Mouse (Mus musculus) embryonic facial prominence, embryonic 14.5 days (tissue): ENCODE measurements around the gene Astn2. TPM values are rescaled to one million over a fixed set of nuclear protein-coding genes. Genes with fewer than 3 reads are reported as not detected.
A peak's percentile ranks its signal among the peaks of the same experiment; 100 is the strongest.

Source experiments
- ATAC-seq: fragments of 200-750 bp; cut with Nextera tagmentation; 2 replicates; pipeline ENCODE4 v1.8.0; 2017; ENCODE audit warnings: low read depth, moderate number of reproducible peaks, moderate TSS enrichment
- DNase-seq: peaks from one replicate; pipeline ENCODE4 v3.0.0-alpha.2; 2015; ENCODE audit warnings: low spot score
- H3K27ac ChIP-seq: fragments of 300-500 bp; sonication (generic); replicated peaks from 2 replicates; pipeline ENCODE4 v1.5.1; 2014; ENCODE audit warnings: low read depth, mild to moderate bottlenecking, low read length, moderate library complexity
- H3K27me3 ChIP-seq: fragments of 300-500 bp; sonication (generic); replicated peaks from 2 replicates; pipeline ENCODE4 v1.6.1; 2014; ENCODE audit warnings: low read length; ENCODE audit not compliant: control insufficient read depth, insufficient read depth
- H3K36me3 ChIP-seq: fragments of 300-500 bp; sonication (generic); 2 replicates; pipeline ENCODE4 v1.6.1; 2014; ENCODE audit warnings: low read length, mixed read lengths; ENCODE audit not compliant: control insufficient read depth, insufficient read depth
- H3K4me1 ChIP-seq: fragments of 300-500 bp; sonication (generic); 2 replicates; pipeline ENCODE4 v1.6.1; 2014; ENCODE audit warnings: antibody characterized with exemption, low read length; ENCODE audit not compliant: control insufficient read depth, insufficient read depth
- H3K4me2 ChIP-seq: fragments of 300-500 bp; sonication (generic); 2 replicates; pipeline ENCODE4 v1.6.1; 2014; ENCODE audit warnings: low read depth, mild to moderate bottlenecking, low read length, moderate library complexity, mixed read lengths
- H3K4me3 ChIP-seq: fragments of 300-500 bp; sonication (generic); 2 replicates; pipeline ENCODE4 v1.5.1; 2014; ENCODE audit warnings: low read depth, mild to moderate bottlenecking, low read length
- H3K9ac ChIP-seq: fragments of 300-500 bp; sonication (generic); 2 replicates; pipeline ENCODE4 v1.6.1; 2014; ENCODE audit warnings: low read depth, mild to moderate bottlenecking, low read length, moderate library complexity, mixed read lengths
- H3K9me3 ChIP-seq: fragments of 300-500 bp; sonication (generic); 2 replicates; pipeline ENCODE4 v1.6.1; 2016; ENCODE audit warnings: low read length; ENCODE audit not compliant: control insufficient read depth
- WGBS: fragments of 180-500 bp; shearing (Covaris S2); extraction: QIAGEN DNeasy Blood & Tissue Kit; methylation state at CpG from one replicate; pipeline ENCODE4 v1.1.7; 2014; 5-methylcytosine and 5-hydroxymethylcytosine counted together
- polyA plus RNA-seq: library from polyadenylated mRNA; unstranded; fragments of >200 nt; fragmentation: Nextera tagmentation; extraction: Ambion mirVana; gene quantifications from 2 replicates; pipeline ENCODE4 v1.2.1, GENCODE M21; 2014

Astn2 gene
- polyA plus RNA-seq, 1 experiment from 2014 or later = 1.0 TPM

- H3K36me3 ChIP-seq = no peaks in the 10 kb centered on the region
- H3K27ac ChIP-seq = no peak overlapping the region
- ATAC-seq (no peak), DNase-seq (no peak)
- no peak overlapping the region for H3K9ac ChIP-seq
- H3K4me2 ChIP-seq = no peak overlapping the region
- no peaks in the 10 kb centered on the region for H3K27me3 ChIP-seq
- no peaks in the 10 kb centered on the region for H3K4me1 ChIP-seq
- whole genome bisulfite sequencing = 79% methylated on average over 2 of the region's 2 CpGs
- H3K9me3 ChIP-seq = no peaks in the 10 kb centered on the region
- no peak overlapping the region for H3K4me3 ChIP-seq
Measured at GRCm38 (mm10) chr4:65904963-65905362, 499.4 kb downstream of the Astn2 start.

- 65% methylated on average over 5 of the region's 5 CpGs for WGBS
- Histone ChIP-seq H3K4me3 (no peak overlapping the region), H3K27me3 (no peaks in the 10 kb centered on the region), H3K4me1 (no peaks in the 10 kb centered on the region), H3K9me3 (no peaks in the 10 kb centered on the region), H3K27ac (no peak overlapping the region), H3K36me3 (no peaks in the 10 kb centered on the region), H3K9ac (no peak overlapping the region), H3K4me2 (no peak overlapping the region)
- ATAC-seq (peak; percentile 57; the same call in 1 of the 2 replicates), DNase-seq (no peak)
Measured at GRCm38 (mm10) chr4:65896092-65897027, 508.1 kb downstream of the Astn2 start.

- 55% methylated on average over 5 of the region's 5 CpGs for WGBS
- DNase-seq (no peak), ATAC-seq (no peak)
- Histone ChIP-seq H3K9ac (no peak overlapping the region), H3K36me3 (no peaks in the 10 kb centered on the region), H3K27me3 (no peaks in the 10 kb centered on the region), H3K4me2 (no peak overlapping the region), H3K9me3 (no peaks in the 10 kb centered on the region), H3K4me3 (no peak overlapping the region), H3K4me1 (no peaks in the 10 kb centered on the region), H3K27ac (no peak overlapping the region)
Measured at GRCm38 (mm10) chr4:65888332-65888993, 515.9 kb downstream of the Astn2 start.

- Histone ChIP-seq H3K4me1 (no peaks in the 10 kb centered on the region), H3K27ac (no peak overlapping the region), H3K9ac (no peak overlapping the region), H3K27me3 (no peaks in the 10 kb centered on the region), H3K9me3 (no peaks in the 10 kb centered on the region), H3K4me3 (no peak overlapping the region), H3K4me2 (no peak overlapping the region), H3K36me3 (no peaks in the 10 kb centered on the region)
- DNase-seq (no peak), ATAC-seq (no peak)
- WGBS = 63% methylated on average over 1 of the region's 1 CpGs
Measured at GRCm38 (mm10) chr4:65886862-65887261, 517.5 kb downstream of the Astn2 start.

GRCm38 (mm10) chr4:65885921-65886320 lies 518.5 kb downstream of the Astn2 start:
- Histone ChIP-seq H3K27me3 (no peaks in the 10 kb centered on the region), H3K9me3 (no peaks in the 10 kb centered on the region), H3K4me1 (no peaks in the 10 kb centered on the region), H3K36me3 (no peaks in the 10 kb centered on the region), H3K4me3 (no peak overlapping the region), H3K4me2 (no peak overlapping the region), H3K9ac (no peak overlapping the region), H3K27ac (no peak overlapping the region)
- 79% methylated on average over 3 of the region's 3 CpGs for WGBS
- DNase-seq = no peak
- no peak for ATAC-seq

GRCm38 (mm10) chr4:65874236-65874781 lies 530.1 kb downstream of the Astn2 start:
- Histone ChIP-seq H3K4me1 (no peaks in the 10 kb centered on the region), H3K27me3 (no peaks in the 10 kb centered on the region), H3K27ac (no peak overlapping the region), H3K4me2 (no peak overlapping the region), H3K36me3 (no peaks in the 10 kb centered on the region), H3K9me3 (no peaks in the 10 kb centered on the region), H3K9ac (no peak overlapping the region), H3K4me3 (no peak overlapping the region)
- ATAC-seq (peak; percentile 60; the same call in 1 of the 2 replicates), DNase-seq (peak; percentile 71)
- 67% methylated on average over 2 of the region's 2 CpGs for WGBS

GRCm38 (mm10) chr4:65864551-65864950 lies 539.9 kb downstream of the Astn2 start:
- Histone ChIP-seq H3K4me3 (no peak overlapping the region), H3K36me3 (no peaks in the 10 kb centered on the region), H3K4me2 (no peak overlapping the region), H3K9me3 (no peaks in the 10 kb centered on the region), H3K27me3 (no peaks in the 10 kb centered on the region), H3K4me1 (no peaks in the 10 kb centered on the region), H3K27ac (no peak overlapping the region), H3K9ac (no peak overlapping the region)
- ATAC-seq = no peak
- no peak for DNase-seq

- Histone ChIP-seq H3K27ac (no peak overlapping the region), H3K36me3 (no peaks in the 10 kb centered on the region), H3K4me1 (no peaks in the 10 kb centered on the region), H3K4me2 (no peak overlapping the region), H3K9me3 (no peaks in the 10 kb centered on the region), H3K9ac (no peak overlapping the region), H3K27me3 (no peaks in the 10 kb centered on the region), H3K4me3 (no peak overlapping the region)
- DNase-seq (no peak), ATAC-seq (no peak)
- WGBS = 75% methylated on average over 2 of the region's 2 CpGs
Measured at GRCm38 (mm10) chr4:65843191-65843590, 561.2 kb downstream of the Astn2 start.
